Mouse (Mus musculus): Measurements from ENCODE around the gene Rsc1a1.

- no peak for TF ChIP-seq KAT2A (conservative IDR thresholded peaks at IDR 0.05; ENCODE audit: low read depth, low read length)
- TF ChIP-seq POLR2A (IDR thresholded peaks at IDR 0.05; ENCODE audit: control insufficient read depth in 1 of 2, insufficient read depth in 1 of 2, low read depth in 1 of 2, low read length in 2 of 2, poor library complexity in 1 of 2): no peak
- TF ChIP-seq CTCF (IDR thresholded peaks at IDR 0.05 in 2 of 3, conservative IDR thresholded peaks at IDR 0.05 in 1 of 3; ENCODE audit: control insufficient read depth in 1 of 3, insufficient read depth in 1 of 3, low read depth in 2 of 3, low read length in 3 of 3, poor library complexity in 1 of 3, severe bottlenecking in 1 of 3): no peak
- TF ChIP-seq GABPA (IDR thresholded peaks at IDR 0.05; ENCODE audit: low read depth, low read length): no peak
- peak; percentile 39; the same call in 1 of the 2 replicates for TF ChIP-seq NRF1 (IDR thresholded peaks at IDR 0.05; ENCODE audit: insufficient read depth, low read depth, low read length, poor library complexity, severe bottlenecking)
- peak; percentile 30 to 60; a peak in 2 of 4 replicates for TF ChIP-seq EP300 (IDR thresholded peaks at IDR 0.05; ENCODE audit: low read depth in 1 of 2, low read length in 2 of 2)
- no peak for TF ChIP-seq MYB (IDR thresholded peaks at IDR 0.05; ENCODE audit: low read depth, low read length)
- TF ChIP-seq MXI1 (IDR thresholded peaks at IDR 0.05; ENCODE audit: low read depth, low read length): peak; percentile 47; the same call in 1 of the 2 replicates
- peak; percentile 66 for TF ChIP-seq GATA1 (IDR thresholded peaks at IDR 0.05; ENCODE audit: low read depth, low read length)
- TF ChIP-seq RAD21 (IDR thresholded peaks at IDR 0.05; ENCODE audit: low read depth, low read length): no peak
- TF ChIP-seq ZMIZ1 (IDR thresholded peaks at IDR 0.05; ENCODE audit: low read depth, low read length): no peak
- TF ChIP-seq HCFC1 (IDR thresholded peaks at IDR 0.05; ENCODE audit: low read depth, low read length): no peak
- no peak for TF ChIP-seq MEF2A (IDR thresholded peaks at IDR 0.05; ENCODE audit: extremely low read depth, insufficient replicate concordance, low read depth, low read length, poor library complexity, severe bottlenecking)
These were observed 3.1 kb upstream of the Rsc1a1 start for GRCm38 (mm10) chr4:141688505-141688904.
